Mouse (Mus musculus): ENCODE data around the gene Dvl2. TPM values are rescaled to one million over a fixed set of nuclear protein-coding genes. Genes with fewer than 3 reads are reported as not detected.

Dvl2 gene
- polyA plus RNA-seq, 1 experiment = 60.1 TPM

- Histone ChIP-seq H3K27me3 (ENCODE audit: control insufficient read depth, insufficient read depth, low read length, poor library complexity, severe bottlenecking) (no peaks in the 10 kb centered on the region), H3K4me1 (ENCODE audit: control insufficient read depth, insufficient read depth, low read length) (no peaks in the 10 kb centered on the region), H3K4me3 (ENCODE audit: low read depth, low read length) (peak overlapping the region; percentile 81), H3K27ac (ENCODE audit: insufficient read depth, low read length) (peak overlapping the region; percentile 27; the same call in 1 of the 2 replicates), H3K9me3 (replicated peaks; ENCODE audit: control insufficient read depth, insufficient read depth, low read length, poor library complexity, severe bottlenecking) (no peaks in the 10 kb centered on the region), H3K9ac (ENCODE audit: low read depth, poor library complexity, severe bottlenecking) (peak overlapping the region; percentile 92), H3K36me3 (ENCODE audit: control insufficient read depth, insufficient read depth, low read length, poor library complexity, severe bottlenecking) (peaks cover 23% of the 10 kb centered on the region)
- TF ChIP-seq CTCF (IDR thresholded peaks at IDR 0.05; ENCODE audit: low read depth, low read length) (no peak), EP300 (IDR thresholded peaks at IDR 0.05; ENCODE audit: insufficient read depth, low read depth, low read length) (no peak), POLR2A (IDR thresholded peaks at IDR 0.05; ENCODE audit: insufficient read depth, low read length) (no peak)
Measured at GRCm38 (mm10) chr11:69979827-69980195, 20.6 kb upstream of the Dvl2 start.

- H3K9ac ChIP-seq (ENCODE audit: low read depth, poor library complexity, severe bottlenecking) = peak overlapping the region; percentile 92
- peak overlapping the region; percentile 78 for H3K27ac ChIP-seq (ENCODE audit: insufficient read depth, low read length)
- H3K4me1 ChIP-seq (ENCODE audit: control insufficient read depth, insufficient read depth, low read length) = no peaks in the 10 kb centered on the region
- no peaks in the 10 kb centered on the region for H3K27me3 ChIP-seq (ENCODE audit: control insufficient read depth, insufficient read depth, low read length, poor library complexity, severe bottlenecking)
- no peak for TF ChIP-seq EP300 (IDR thresholded peaks at IDR 0.05; ENCODE audit: insufficient read depth, low read depth, low read length)
- peak; percentile 54 for TF ChIP-seq POLR2A (IDR thresholded peaks at IDR 0.05; ENCODE audit: insufficient read depth, low read length)
- TF ChIP-seq CTCF (IDR thresholded peaks at IDR 0.05; ENCODE audit: low read depth, low read length) = no peak
- peak overlapping the region; percentile 89 for H3K4me3 ChIP-seq (ENCODE audit: low read depth, low read length)
- no peaks in the 10 kb centered on the region for H3K9me3 ChIP-seq (replicated peaks; ENCODE audit: control insufficient read depth, insufficient read depth, low read length, poor library complexity, severe bottlenecking)
- H3K36me3 ChIP-seq (ENCODE audit: control insufficient read depth, insufficient read depth, low read length, poor library complexity, severe bottlenecking) = peaks cover 21% of the 10 kb centered on the region
Measured at GRCm38 (mm10) chr11:69980196-69981140, 19.9 kb upstream of the Dvl2 start.

- Histone ChIP-seq H3K4me1 (ENCODE audit: control insufficient read depth, insufficient read depth, low read length) (no peaks in the 10 kb centered on the region), H3K4me3 (ENCODE audit: low read depth, low read length) (peak within 1 kb of the TSS; percentile 89), H3K9ac (ENCODE audit: low read depth, poor library complexity, severe bottlenecking) (peak within 1 kb of the TSS; percentile 92), H3K36me3 (ENCODE audit: control insufficient read depth, insufficient read depth, low read length, poor library complexity, severe bottlenecking) (peaks cover 17% of the 10 kb centered on the region), H3K27me3 (ENCODE audit: control insufficient read depth, insufficient read depth, low read length, poor library complexity, severe bottlenecking) (no peaks in the 10 kb centered on the region), H3K27ac (ENCODE audit: insufficient read depth, low read length) (peak within 1 kb of the TSS; percentile 78), H3K9me3 (replicated peaks; ENCODE audit: control insufficient read depth, insufficient read depth, low read length, poor library complexity, severe bottlenecking) (no peaks in the 10 kb centered on the region)
- TF ChIP-seq POLR2A (IDR thresholded peaks at IDR 0.05; ENCODE audit: insufficient read depth, low read length) (no peak), EP300 (IDR thresholded peaks at IDR 0.05; ENCODE audit: insufficient read depth, low read depth, low read length) (no peak), CTCF (IDR thresholded peaks at IDR 0.05; ENCODE audit: low read depth, low read length) (no peak)
Measured at GRCm38 (mm10) chr11:69981141-69981762, 19.1 kb upstream of the Dvl2 start, which contains the start of gene Ctdnep1. Gene Ctdnep1 (plus strand): TSS chr11:69981156.

GRCm38 (mm10) chr11:69982225-69982624 is 18.2 kb upstream of the Dvl2 start, which contains the start of gene Elp5:
Gene Elp5 (minus strand): TSS chr11:69982517.
- H3K36me3 ChIP-seq (ENCODE audit: control insufficient read depth, insufficient read depth, low read length, poor library complexity, severe bottlenecking) = peaks cover 16% of the 10 kb centered on the region
- TF ChIP-seq CTCF (IDR thresholded peaks at IDR 0.05; ENCODE audit: low read depth, low read length) (no peak), POLR2A (IDR thresholded peaks at IDR 0.05; ENCODE audit: insufficient read depth, low read length) (no peak), EP300 (IDR thresholded peaks at IDR 0.05; ENCODE audit: insufficient read depth, low read depth, low read length) (no peak)
- H3K4me3 ChIP-seq (ENCODE audit: low read depth, low read length) = peak within 1 kb of the TSS; percentile 89
- peak within 1 kb of the TSS; percentile 92 for H3K9ac ChIP-seq (ENCODE audit: low read depth, poor library complexity, severe bottlenecking)
- H3K4me1 ChIP-seq (ENCODE audit: control insufficient read depth, insufficient read depth, low read length) = no peaks in the 10 kb centered on the region
- H3K9me3 ChIP-seq (replicated peaks; ENCODE audit: control insufficient read depth, insufficient read depth, low read length, poor library complexity, severe bottlenecking) = no peaks in the 10 kb centered on the region
- H3K27me3 ChIP-seq (ENCODE audit: control insufficient read depth, insufficient read depth, low read length, poor library complexity, severe bottlenecking) = no peaks in the 10 kb centered on the region
- 0 out of 2 replicates have a peak within 1 kb of the TSS, but pooled peaks have one; percentile 55 for H3K27ac ChIP-seq (ENCODE audit: insufficient read depth, low read length)

GRCm38 (mm10) chr11:69982877-69983276 is 17.5 kb upstream of the Dvl2 start:
- no peak overlapping the region for H3K9ac ChIP-seq (ENCODE audit: low read depth, poor library complexity, severe bottlenecking)
- no peaks in the 10 kb centered on the region for H3K9me3 ChIP-seq (replicated peaks; ENCODE audit: control insufficient read depth, insufficient read depth, low read length, poor library complexity, severe bottlenecking)
- TF ChIP-seq CTCF (IDR thresholded peaks at IDR 0.05; ENCODE audit: low read depth, low read length) = no peak
- no peaks in the 10 kb centered on the region for H3K4me1 ChIP-seq (ENCODE audit: control insufficient read depth, insufficient read depth, low read length)
- H3K27me3 ChIP-seq (ENCODE audit: control insufficient read depth, insufficient read depth, low read length, poor library complexity, severe bottlenecking) = no peaks in the 10 kb centered on the region
- peaks cover 16% of the 10 kb centered on the region for H3K36me3 ChIP-seq (ENCODE audit: control insufficient read depth, insufficient read depth, low read length, poor library complexity, severe bottlenecking)
- no peak overlapping the region for H3K4me3 ChIP-seq (ENCODE audit: low read depth, low read length)
- no peak overlapping the region for H3K27ac ChIP-seq (ENCODE audit: insufficient read depth, low read length)

GRCm38 (mm10) chr11:69983377-69983776 is 17.0 kb upstream of the Dvl2 start:
- Histone ChIP-seq H3K4me3 (ENCODE audit: low read depth, low read length) (no peak overlapping the region), H3K9ac (ENCODE audit: low read depth, poor library complexity, severe bottlenecking) (no peak overlapping the region), H3K27me3 (ENCODE audit: control insufficient read depth, insufficient read depth, low read length, poor library complexity, severe bottlenecking) (no peaks in the 10 kb centered on the region), H3K27ac (ENCODE audit: insufficient read depth, low read length) (no peak overlapping the region), H3K4me1 (ENCODE audit: control insufficient read depth, insufficient read depth, low read length) (no peaks in the 10 kb centered on the region), H3K9me3 (replicated peaks; ENCODE audit: control insufficient read depth, insufficient read depth, low read length, poor library complexity, severe bottlenecking) (no peaks in the 10 kb centered on the region), H3K36me3 (ENCODE audit: control insufficient read depth, insufficient read depth, low read length, poor library complexity, severe bottlenecking) (peaks cover 19% of the 10 kb centered on the region)
- TF ChIP-seq CTCF (IDR thresholded peaks at IDR 0.05; ENCODE audit: low read depth, low read length) = no peak
- TF ChIP-seq EP300 (IDR thresholded peaks at IDR 0.05; ENCODE audit: insufficient read depth, low read depth, low read length) = no peak
- TF ChIP-seq POLR2A (IDR thresholded peaks at IDR 0.05; ENCODE audit: insufficient read depth, low read length) = no peak
